Mouse (Mus musculus) E14TG2a.4 (cell line): Measurements from ENCODE around the gene Sphk2.
A peak's percentile ranks its signal among the peaks of the same experiment; 100 is the strongest.

Experiments used
- H3K27me3 ChIP-seq: 2 replicates; pipeline ENCODE4 v1.6.1; 2014; ENCODE audit warnings: low read length, control low read depth; ENCODE audit not compliant: insufficient read depth
- H3K36me3 ChIP-seq: 2 replicates; pipeline ENCODE4 v1.6.1; 2014; ENCODE audit warnings: low read length, control low read depth; ENCODE audit not compliant: insufficient read depth
- H3K4me1 ChIP-seq: replicated peaks from 2 replicates; pipeline ENCODE4 v1.6.1; 2014; ENCODE audit warnings: low read depth, low read length, control low read depth
- H3K4me3 ChIP-seq: replicated peaks from 2 replicates; pipeline ENCODE4 v1.5.1; 2014; ENCODE audit warnings: mild to moderate bottlenecking, low read length
- H3K9me3 ChIP-seq: 2 replicates; pipeline ENCODE4 v1.6.1; 2014; ENCODE audit warnings: low read length, control low read depth
- CTCF ChIP-seq: conservative IDR thresholded peaks from 2 replicates; pipeline ENCODE4 v1.5.1; 2014; ENCODE audit warnings: low read length
- NANOG ChIP-seq: IDR thresholded peaks from 2 replicates; pipeline ENCODE4 v1.6.1; 2014; ENCODE audit warnings: borderline replicate concordance, low read length, mixed read lengths
- POU5F1 ChIP-seq: IDR thresholded peaks from 2 replicates; pipeline ENCODE4 v1.6.1; 2014; ENCODE audit warnings: low read length, borderline replicate concordance

Gene Sphk2

DNA sequence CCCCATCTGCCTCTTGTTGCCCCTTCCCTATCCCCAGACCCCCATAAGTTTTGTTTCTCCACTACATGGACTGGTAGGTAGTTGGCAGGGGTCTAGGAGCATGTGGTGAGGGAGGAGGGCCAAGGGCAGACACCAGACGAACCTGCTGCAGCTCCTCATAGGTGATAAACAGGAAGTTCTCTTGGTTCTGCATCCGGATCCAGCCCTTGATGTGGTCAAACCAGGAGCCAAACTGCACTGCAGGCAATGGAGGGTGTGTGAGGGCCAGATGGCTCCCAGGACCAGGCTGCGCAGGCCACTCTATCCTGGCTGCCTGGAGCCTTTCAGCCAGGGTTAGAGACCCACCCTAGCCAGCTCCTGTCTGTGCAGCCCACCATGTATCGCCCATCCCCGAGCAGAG, 15.7 kb upstream of the Sphk2 start:
- Histone ChIP-seq H3K27me3 (no peaks in the 10 kb centered on the region), H3K36me3 (peaks cover 12% of the 10 kb centered on the region), H3K9me3 (no peaks in the 10 kb centered on the region), H3K4me3 (no peak overlapping the region), H3K4me1 (peaks cover 55% of the 10 kb centered on the region)
- TF ChIP-seq NANOG, result no peak

DNA sequence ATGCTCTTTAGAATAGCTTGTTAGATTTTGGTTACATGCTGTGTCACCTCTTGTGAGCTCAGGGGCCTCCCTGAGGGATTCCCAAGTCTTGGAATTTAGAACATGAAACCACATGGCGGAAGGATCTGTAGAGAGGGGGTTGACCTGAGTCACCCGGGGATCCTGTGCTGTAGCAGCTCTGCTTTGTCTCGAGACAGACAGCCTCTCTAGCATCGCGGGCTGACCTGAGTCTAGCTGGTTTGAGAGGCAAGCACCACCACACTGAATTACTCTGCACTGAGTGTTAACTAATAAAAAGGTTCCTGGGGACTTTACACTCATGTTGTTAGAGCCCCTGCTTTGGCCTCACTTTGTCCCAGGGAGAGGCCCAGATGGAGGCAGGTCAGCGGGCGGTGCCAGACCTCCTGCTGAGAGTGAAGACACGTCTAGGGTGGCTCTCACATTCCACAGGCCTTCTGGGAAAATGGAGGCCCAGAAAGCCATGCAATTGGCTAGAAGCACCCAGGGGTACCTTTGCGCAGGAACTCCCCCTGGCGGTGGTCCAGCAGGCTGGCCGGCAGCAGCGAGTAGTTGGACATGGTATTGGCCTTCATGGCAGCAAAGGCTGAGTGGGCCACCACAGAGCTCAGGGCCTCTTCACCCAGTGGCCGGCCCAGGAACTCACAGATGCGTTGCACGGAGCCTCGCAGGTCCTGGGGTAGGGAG, 13.1 kb upstream of the Sphk2 start:
- Histone ChIP-seq H3K4me1 (peaks cover 57% of the 10 kb centered on the region), H3K27me3 (no peaks in the 10 kb centered on the region), H3K36me3 (peaks cover 26% of the 10 kb centered on the region), H3K9me3 (no peaks in the 10 kb centered on the region), H3K4me3 (no peak overlapping the region)
- TF ChIP-seq CTCF (peak; percentile 76), POU5F1 (no peak)

- Histone ChIP-seq H3K27me3 (no peaks in the 10 kb centered on the region), H3K4me3 (no peak overlapping the region), H3K9me3 (no peaks in the 10 kb centered on the region), H3K4me1 (peaks cover 65% of the 10 kb centered on the region), H3K36me3 (peaks cover 51% of the 10 kb centered on the region)
- TF ChIP-seq CTCF (no peak), NANOG (no peak), POU5F1 (no peak)
Measured at GRCm38 (mm10) chr7:45727625-45728024, 9.8 kb upstream of the Sphk2 start.

GRCm38 (mm10) chr7:45726419-45726818, 8.6 kb upstream of the Sphk2 start:
- H3K9me3 ChIP-seq, result no peaks in the 10 kb centered on the region
- H3K27me3 ChIP-seq, result no peaks in the 10 kb centered on the region
- peaks cover 68% of the 10 kb centered on the region for H3K4me1 ChIP-seq
- H3K4me3 ChIP-seq, result no peak overlapping the region
- no peak for TF ChIP-seq CTCF
- TF ChIP-seq NANOG, result no peak
- TF ChIP-seq POU5F1, result no peak
- H3K36me3 ChIP-seq, result peaks cover 63% of the 10 kb centered on the region

- Histone ChIP-seq H3K27me3 (no peaks in the 10 kb centered on the region), H3K36me3 (peaks cover 70% of the 10 kb centered on the region), H3K4me3 (no peak within 1 kb of the TSS), H3K4me1 (peaks cover 68% of the 10 kb centered on the region), H3K9me3 (no peaks in the 10 kb centered on the region)
- TF ChIP-seq CTCF (no peak), NANOG (no peak), POU5F1 (no peak)
Measured at GRCm38 (mm10) chr7:45725713-45726112, 7.9 kb upstream of the Sphk2 start, which contains the start of gene Spaca4. Gene Spaca4, minus strand, starts transcription at chr7:45725813.

DNA sequence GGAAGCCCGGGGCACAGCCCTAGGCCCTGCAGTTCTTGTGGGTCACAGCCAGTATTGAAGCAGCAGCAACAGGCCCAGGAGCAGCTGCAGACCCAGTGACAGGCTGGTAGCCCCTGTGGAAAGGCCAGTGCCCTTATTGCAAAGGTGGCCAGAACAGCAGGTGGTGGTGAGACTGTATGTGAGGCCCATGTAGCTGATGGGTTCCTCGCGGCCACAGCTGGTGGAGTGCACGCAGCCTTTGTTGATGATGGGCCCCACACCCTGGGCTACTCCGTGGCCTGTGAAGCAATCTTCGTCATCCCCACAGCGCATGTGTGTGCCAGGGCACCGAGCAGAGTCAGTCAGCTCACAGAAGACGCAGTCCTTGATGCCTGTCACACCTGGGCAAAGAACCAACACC, 7.3 kb upstream of the Sphk2 start:
- Histone ChIP-seq H3K36me3 (peaks cover 76% of the 10 kb centered on the region), H3K4me1 (peaks cover 67% of the 10 kb centered on the region), H3K27me3 (no peaks in the 10 kb centered on the region), H3K4me3 (no peak overlapping the region), H3K9me3 (no peaks in the 10 kb centered on the region)
- TF ChIP-seq NANOG, result no peak
- TF ChIP-seq POU5F1, result no peak
- no peak for TF ChIP-seq CTCF

DNA sequence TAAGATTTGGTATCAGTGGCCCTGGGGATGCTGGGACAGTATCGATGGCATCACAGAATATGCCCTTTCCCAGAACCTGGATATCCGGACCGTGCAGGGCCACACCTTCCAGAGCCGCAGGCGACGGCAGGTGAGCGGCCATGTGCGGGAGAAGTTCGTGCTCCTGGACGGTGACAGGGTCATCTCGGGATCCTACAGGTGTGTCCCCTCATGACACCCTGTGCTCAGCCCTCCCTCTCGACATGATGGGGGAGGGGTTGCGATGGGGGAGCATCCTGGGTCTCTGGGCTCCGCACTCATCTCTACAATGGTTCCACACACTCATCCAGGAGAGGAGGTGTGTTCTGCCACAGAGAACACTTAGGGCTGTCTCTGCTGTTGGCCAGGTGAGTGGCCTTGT, 6.0 kb upstream of the Sphk2 start:
- no peak overlapping the region for H3K4me3 ChIP-seq
- no peaks in the 10 kb centered on the region for H3K9me3 ChIP-seq
- H3K36me3 ChIP-seq, result peaks cover 87% of the 10 kb centered on the region
- no peaks in the 10 kb centered on the region for H3K27me3 ChIP-seq
- H3K4me1 ChIP-seq, result peaks cover 63% of the 10 kb centered on the region
- TF ChIP-seq POU5F1 (no peak), CTCF (no peak), NANOG (no peak)

DNA sequence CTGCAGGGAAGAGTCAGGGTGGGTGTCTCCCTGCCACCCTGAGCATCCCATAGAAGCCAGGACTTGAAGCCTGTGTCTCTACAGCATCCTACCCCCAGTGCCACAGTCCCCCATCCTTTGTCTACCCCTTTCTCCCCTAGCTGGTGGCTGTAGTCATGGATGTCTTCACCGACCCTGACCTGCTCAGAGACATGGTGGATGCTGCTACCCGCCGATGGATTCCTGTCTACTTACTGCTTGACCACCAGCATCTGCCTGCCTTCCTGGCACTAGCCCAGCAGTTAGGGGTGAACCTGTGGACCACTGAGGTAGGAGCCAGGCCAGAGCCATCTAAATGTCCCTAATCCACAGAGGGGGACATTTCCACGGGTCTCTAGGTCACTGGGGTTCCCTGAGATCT, 5.5 kb upstream of the Sphk2 start:
- Histone ChIP-seq H3K36me3 (peaks cover 90% of the 10 kb centered on the region), H3K4me1 (peaks cover 60% of the 10 kb centered on the region), H3K4me3 (no peak overlapping the region), H3K27me3 (no peaks in the 10 kb centered on the region), H3K9me3 (no peaks in the 10 kb centered on the region)
- TF ChIP-seq NANOG (no peak), POU5F1 (no peak), CTCF (no peak)

DNA sequence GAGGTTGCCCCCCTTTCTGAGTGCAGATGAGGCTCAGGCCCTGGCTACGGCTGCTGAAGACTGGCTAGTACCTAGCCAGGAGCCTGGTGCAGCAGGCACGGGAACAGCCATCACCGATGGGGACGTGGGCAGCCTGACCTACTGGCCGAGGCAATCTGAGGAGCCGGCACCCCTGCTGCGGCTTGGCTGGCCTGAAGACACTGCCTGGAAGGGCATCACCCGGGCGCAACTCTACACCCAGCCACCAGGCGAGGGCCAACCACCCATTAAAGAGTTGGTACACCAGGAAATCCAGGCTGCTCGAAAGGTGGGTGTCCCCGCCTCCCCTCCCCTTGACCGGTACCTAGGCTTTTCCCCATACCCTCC, 4.5 kb upstream of the Sphk2 start:
- no peak overlapping the region for H3K4me3 ChIP-seq
- H3K27me3 ChIP-seq, result no peaks in the 10 kb centered on the region
- peaks cover 92% of the 10 kb centered on the region for H3K36me3 ChIP-seq
- H3K9me3 ChIP-seq, result no peaks in the 10 kb centered on the region
- TF ChIP-seq NANOG, result no peak
- TF ChIP-seq POU5F1, result no peak
- TF ChIP-seq CTCF, result no peak
- peaks cover 60% of the 10 kb centered on the region for H3K4me1 ChIP-seq
